Mouse (Mus musculus) forebrain, postnatal 0 days (tissue): ENCODE results near the gene Rps2. TPM values are rescaled to one million over a fixed set of nuclear protein-coding genes. Genes with fewer than 3 reads are reported as not detected.

Experiments used
- ATAC-seq: fragments of 200-750 bp; cut with Nextera tagmentation; 2 replicates; pipeline ENCODE4 v1.8.0; 2017; ENCODE audit warnings: mild to moderate bottlenecking, moderate library complexity
- DNase-seq: peaks from one replicate; pipeline ENCODE4 v3.0.0-alpha.2; 2015
- H3K27ac ChIP-seq: fragments of 300-500 bp; sonication (generic); 2 replicates; pipeline ENCODE4 v1.5.1; 2014; ENCODE audit warnings: low read depth, mild to moderate bottlenecking, antibody characterized with exemption, low read length, moderate library complexity, mixed read lengths
- H3K27me3 ChIP-seq: fragments of 300-500 bp; sonication (generic); 2 replicates; pipeline ENCODE4 v1.6.1; 2014; ENCODE audit warnings: mild to moderate bottlenecking, low read length, mixed read lengths; ENCODE audit not compliant: insufficient read depth
- H3K36me3 ChIP-seq: fragments of 300-500 bp; sonication (generic); 2 replicates; pipeline ENCODE4 v1.6.1; 2014; ENCODE audit warnings: mild to moderate bottlenecking, moderate library complexity; ENCODE audit not compliant: insufficient read depth
- H3K4me1 ChIP-seq: fragments of 300-500 bp; sonication (generic); 2 replicates; pipeline ENCODE4 v1.6.1; 2014; ENCODE audit warnings: antibody characterized with exemption; ENCODE audit not compliant: insufficient read depth
- H3K4me2 ChIP-seq: fragments of 300-500 bp; sonication (generic); 2 replicates; pipeline ENCODE4 v1.6.1; 2014; ENCODE audit warnings: low read depth, mild to moderate bottlenecking, moderate library complexity
- H3K4me3 ChIP-seq: fragments of 300-500 bp; sonication (generic); 2 replicates; pipeline ENCODE4 v1.5.1; 2014; ENCODE audit warnings: low read depth, low read length, mixed read lengths
- H3K9ac ChIP-seq: fragments of 300-500 bp; sonication (generic); 2 replicates; pipeline ENCODE4 v1.6.1; 2014; ENCODE audit warnings: mild to moderate bottlenecking
- H3K9me3 ChIP-seq: fragments of 300-500 bp; sonication (generic); 2 replicates; pipeline ENCODE4 v1.6.1; 2016; ENCODE audit warnings: low read length
- CTCF ChIP-seq: sonication (generic); IDR thresholded peaks from 2 replicates; pipeline ENCODE4 v1.5.1; 2016; ENCODE audit warnings: antibody characterized with exemption, control low read depth, low read depth
- WGBS: fragments of 180-500 bp; shearing (Covaris S2); extraction: QIAGEN DNeasy Blood & Tissue Kit; methylation state at CpG from one replicate; pipeline ENCODE4 v1.1.7; 2014; 5-methylcytosine and 5-hydroxymethylcytosine counted together
- polyA plus RNA-seq: library from polyadenylated mRNA; unstranded; fragments of >200 nt; fragmentation: Nextera tagmentation; extraction: Ambion mirVana; gene quantifications from 2 replicates; pipeline ENCODE4 v1.2.1, GENCODE M21; 2015
- total RNA-seq: library from RNA; depleted of rRNA; stranded (reverse); fragments of >200 nt; gene quantifications from 2 replicates; pipeline ENCODE4 v1.2.3, GENCODE M21; 2014

The Rps2 gene
- total and polyA plus RNA-seq, 2 experiments from 2014 or later, result 884 to 2,317 TPM

- WGBS, result 80% methylated on average over 8 of the region's 8 CpGs
These were observed 24.4 kb downstream of the Rps2 start for GRCm38 (mm10) chr17:24742307-24742706.

GRCm38 (mm10) chr17:24743896-24744295, 26.0 kb downstream of the Rps2 start:
- Histone ChIP-seq H3K4me2 (no peak overlapping the region), H3K27me3 (no peaks in the 10 kb centered on the region), H3K4me3 (no peak overlapping the region), H3K27ac (no peak overlapping the region), H3K9me3 (no peaks in the 10 kb centered on the region), H3K4me1 (no peaks in the 10 kb centered on the region), H3K36me3 (peaks cover 5% of the 10 kb centered on the region; the same call in 1 of the 2 replicates), H3K9ac (no peak overlapping the region)
- TF ChIP-seq CTCF, result no peak
- ATAC-seq (no peak), DNase-seq (no peak)
- WGBS, result 73% methylated on average over 5 of the region's 5 CpGs

More at GRCm38 (mm10) chr17:24742307-24742706, 24.4 kb downstream of the Rps2 start:
- H3K36me3 ChIP-seq, result peaks cover 5% of the 10 kb centered on the region; the same call in 1 of the 2 replicates
- no peak overlapping the region for H3K27ac ChIP-seq
- no peaks in the 10 kb centered on the region for H3K4me1 ChIP-seq
- H3K27me3 ChIP-seq, result no peaks in the 10 kb centered on the region
- TF ChIP-seq CTCF, result no peak
- no peak for DNase-seq
- no peak for ATAC-seq
- no peaks in the 10 kb centered on the region for H3K9me3 ChIP-seq
- no peak overlapping the region for H3K4me3 ChIP-seq
- no peak overlapping the region for H3K4me2 ChIP-seq
- no peak overlapping the region for H3K9ac ChIP-seq

GRCm38 (mm10) chr17:24744381-24744780, 26.5 kb downstream of the Rps2 start:
- Histone ChIP-seq H3K4me2 (no peak overlapping the region), H3K4me1 (no peaks in the 10 kb centered on the region), H3K27me3 (no peaks in the 10 kb centered on the region), H3K27ac (no peak overlapping the region), H3K36me3 (peaks cover 5% of the 10 kb centered on the region; the same call in 1 of the 2 replicates), H3K4me3 (no peak overlapping the region), H3K9me3 (no peaks in the 10 kb centered on the region), H3K9ac (no peak overlapping the region)
- WGBS, result 83% methylated on average over 3 of the region's 3 CpGs
- DNase-seq, result no peak
- ATAC-seq, result no peak
- TF ChIP-seq CTCF, result no peak

GRCm38 (mm10) chr17:24745526-24746497, 27.9 kb downstream of the Rps2 start:
- DNase-seq (peak; percentile 91), ATAC-seq (peak; percentile 89)
- WGBS, result 21% methylated on average over 7 of the region's 7 CpGs

GRCm38 (mm10) chr17:24746986-24747385, 29.1 kb downstream of the Rps2 start:
- Histone ChIP-seq H3K4me1 (no peaks in the 10 kb centered on the region), H3K9ac (no peak overlapping the region), H3K27me3 (peaks cover 5% of the 10 kb centered on the region), H3K36me3 (peaks cover 2% of the 10 kb centered on the region; the same call in 1 of the 2 replicates), H3K9me3 (no peaks in the 10 kb centered on the region), H3K27ac (no peak overlapping the region), H3K4me3 (no peak overlapping the region), H3K4me2 (no peak overlapping the region)
- DNase-seq, result no peak
- 62% methylated on average over 4 of the region's 4 CpGs for WGBS
- no peak for ATAC-seq
- TF ChIP-seq CTCF, result no peak

More at GRCm38 (mm10) chr17:24745526-24746497, 27.9 kb downstream of the Rps2 start:
- no peaks in the 10 kb centered on the region for H3K4me1 ChIP-seq
- no peaks in the 10 kb centered on the region for H3K9me3 ChIP-seq
- H3K4me2 ChIP-seq, result no peak overlapping the region
- no peak overlapping the region for H3K9ac ChIP-seq
- peaks cover 5% of the 10 kb centered on the region for H3K27me3 ChIP-seq
- peaks cover 5% of the 10 kb centered on the region; the same call in 1 of the 2 replicates for H3K36me3 ChIP-seq
- H3K4me3 ChIP-seq, result no peak overlapping the region
- H3K27ac ChIP-seq, result no peak overlapping the region
- TF ChIP-seq CTCF, result peak; percentile 92

- Histone ChIP-seq H3K9me3 (no peaks in the 10 kb centered on the region), H3K27ac (no peak overlapping the region), H3K36me3 (no peaks in the 10 kb centered on the region), H3K27me3 (peaks cover 37% of the 10 kb centered on the region), H3K9ac (no peak overlapping the region), H3K4me2 (no peak overlapping the region), H3K4me1 (peaks cover 4% of the 10 kb centered on the region; the same call in 1 of the 2 replicates), H3K4me3 (no peak overlapping the region)
- TF ChIP-seq CTCF, result no peak
- WGBS, result 18% methylated on average over 4 of the region's 4 CpGs
- DNase-seq (no peak), ATAC-seq (no peak)
These were observed 33.6 kb downstream of the Rps2 start for GRCm38 (mm10) chr17:24751528-24751927.
